Mouse (Mus musculus) left cerebral cortex, postnatal 25 days (tissue): ENCODE data around the gene Atp2c1. TPM values are rescaled to one million over a fixed set of nuclear protein-coding genes. Genes with fewer than 3 reads are reported as not detected.

Source experiments
- DNase-seq, 2 experiments: peaks; one replicate each; pipeline ENCODE4 v3.0.0; 2022; ENCODE audit warnings: low spot score in 2 of 2, mixed read lengths in 1 of 2
- intact Hi-C: fragments of 180-260 bp; cut with DNase I; formaldehyde crosslinking; loops from one replicate; pipeline ENCODE4 v1.15.1; 2025
- total RNA-seq, 2 experiments: library from RNA; stranded (reverse); gene quantifications; 2 replicates each; pipeline ENCODE4 v1.2.3; 2021

Atp2c1 gene
- total RNA-seq, 2 experiments from 2014 or later = 210 to 223 TPM

DNA sequence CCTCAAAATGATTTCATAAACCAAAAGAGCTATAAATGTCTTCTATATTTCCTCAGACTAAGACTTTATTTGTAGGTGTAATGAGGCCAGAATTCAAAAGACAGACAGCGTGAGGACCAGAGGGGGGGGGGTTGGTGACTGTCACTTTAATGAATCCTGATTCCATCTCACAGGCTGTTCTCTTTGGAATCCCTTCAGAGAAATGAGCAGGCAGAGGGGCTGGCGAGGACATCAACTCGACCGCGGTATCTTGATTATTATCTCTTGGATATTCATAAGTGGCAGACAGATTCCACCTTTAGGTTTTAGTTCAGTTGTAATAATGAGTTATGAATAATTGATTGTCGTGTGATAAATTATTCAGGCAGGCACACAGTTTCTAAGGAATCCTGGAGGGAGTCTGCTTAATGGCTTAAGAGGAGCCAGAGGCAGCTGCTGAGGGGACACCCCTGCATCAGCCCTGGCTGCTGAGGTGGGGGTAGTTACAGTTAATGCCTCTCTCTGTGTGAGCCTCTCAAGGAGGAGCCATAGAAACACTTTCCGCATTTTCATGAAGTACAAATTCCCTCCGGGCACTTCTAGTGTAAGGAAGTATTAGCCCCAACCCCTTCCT lies 147.5 kb downstream of the Atp2c1 start:
- no peak for DNase-seq
- intact Hi-C loops = loop anchor here (5.0 to 10.0 kb wide), 3 partner anchors 77 to 1105 kb away; no protein-coding TSS in a partner anchor

- peak in 1 of 2 experiments; percentile 56 for DNase-seq
- intact Hi-C loops = loop anchor here (5.0 kb wide), 1 partner anchor 75 kb away; no protein-coding TSS in a partner anchor
Observed at GRCm38 (mm10) chr9:105377622-105378021, 149.5 kb downstream of the Atp2c1 start.

- DNase-seq = peak; percentile 21 to 55
- intact Hi-C loops = loop anchor here (5.0 kb wide), 1 partner anchor 75 kb away; no protein-coding TSS in a partner anchor
Observed at GRCm38 (mm10) chr9:105376954-105377530, 150.1 kb downstream of the Atp2c1 start.

DNA sequence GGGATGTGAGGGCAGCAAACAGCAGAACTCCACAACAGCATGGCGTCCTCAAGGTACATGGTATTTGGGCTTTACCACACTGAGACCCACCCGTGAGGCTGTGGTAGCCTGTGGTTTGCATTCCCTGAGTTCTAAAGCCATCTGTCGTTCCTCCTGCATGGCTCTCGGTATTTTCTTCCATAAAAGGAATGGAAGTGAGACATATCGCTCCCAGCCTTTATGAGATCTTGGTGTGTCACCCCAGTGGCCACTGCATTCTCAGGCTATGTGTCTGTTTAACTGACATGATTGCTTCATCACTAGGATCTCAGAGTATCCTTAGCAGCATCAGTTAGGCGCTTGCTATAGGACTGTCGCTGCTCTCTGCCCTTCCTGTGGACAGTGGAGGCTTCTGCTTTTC lies 150.7 kb downstream of the Atp2c1 start:
- intact Hi-C loops = loop anchor here (5.0 kb wide), 1 partner anchor 74 kb away; no protein-coding TSS in a partner anchor
- no peak for DNase-seq

- no peak for DNase-seq
Observed at GRCm38 (mm10) chr9:105374361-105374760, 152.8 kb downstream of the Atp2c1 start.

DNA sequence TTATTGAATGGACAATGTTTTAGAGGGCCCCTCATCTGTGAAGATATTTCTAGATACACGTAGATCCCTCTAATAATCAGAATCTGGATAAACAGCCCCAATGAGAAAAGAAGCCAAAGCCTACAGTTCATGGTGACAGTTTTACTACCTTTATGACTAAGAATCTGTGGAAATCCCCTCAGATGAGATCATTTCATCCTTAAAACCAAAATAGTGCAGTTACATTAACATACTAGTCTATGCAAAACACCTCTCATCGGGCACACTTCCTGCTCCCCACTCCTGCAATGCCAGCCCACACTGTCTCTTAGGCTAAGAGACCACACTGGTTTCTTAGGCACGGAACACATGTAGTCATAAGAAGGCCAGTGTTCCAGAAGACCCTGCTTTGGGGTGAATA lies 158.5 kb downstream of the Atp2c1 start:
- intact Hi-C loops = no loop called here
- peak in 1 of 2 experiments; percentile 20 for DNase-seq

More at GRCm38 (mm10) chr9:105374361-105374760, 152.8 kb downstream of the Atp2c1 start:
- intact Hi-C loops = no loop called here

- intact Hi-C loops = no loop called here
- peak in 1 of 2 experiments; percentile 11 for DNase-seq
Observed at GRCm38 (mm10) chr9:105366199-105366598, 160.9 kb downstream of the Atp2c1 start.

- DNase-seq = peak in 1 of 2 experiments; percentile 48
Observed at GRCm38 (mm10) chr9:105363520-105364231, 163.4 kb downstream of the Atp2c1 start.

GRCm38 (mm10) chr9:105362181-105362580 lies 164.9 kb downstream of the Atp2c1 start:
- no peak for DNase-seq
- intact Hi-C loops = no loop called here

More at GRCm38 (mm10) chr9:105363520-105364231, 163.4 kb downstream of the Atp2c1 start:
- intact Hi-C loops = no loop called here

Other genes with a start within 250 kb of the Atp2c1 start
- 10 to 100 TPM in 1 of 2 experiments, 1 to 10 TPM in 1; 9.1 to 11.1 TPM for gene Aste1, start 131.9 kb downstream of the Atp2c1 start, total RNA-seq
- gene Nek11, start 131.8 kb downstream of the Atp2c1 start, total RNA-seq = 1 to 10 TPM; 1.8 to 2.1 TPM
- 10 to 100 TPM; 46.9 to 50.7 TPM for gene Pik3r4, start 115.7 kb upstream of the Atp2c1 start, total RNA-seq